Mouse (Mus musculus) frontal cortex, adult 2 months (tissue): ENCODE measurements around the gene Slc45a2. TPM values are rescaled to one million over a fixed set of nuclear protein-coding genes. Genes with fewer than 3 reads are reported as not detected.

Experiments
- DNase-seq, 2 experiments: peaks; one replicate each; pipeline ENCODE4 v3.0.0; 2022; ENCODE audit warnings: low spot score in 1 of 2; ENCODE audit errors: extremely low spot score in 1 of 2
- polyA plus RNA-seq: library from polyadenylated mRNA; depleted of rRNA; stranded (reverse); fragments of >200 nt; gene quantifications from 2 replicates; pipeline ENCODE4 v1.2.3, GENCODE M21; 2012

Gene Slc45a2
- polyA plus RNA-seq, 1 experiment: 0.06 TPM

- no peak for DNase-seq
These were observed 689 bp upstream of the Slc45a2 start for GRCm38 (mm10) chr15:10999832-11000231.

- DNase-seq: no peak
These were observed 3.3 kb downstream of the Slc45a2 start for GRCm38 (mm10) chr15:11003791-11004190.

GRCm38 (mm10) chr15:11004646-11005045 lies 4.1 kb downstream of the Slc45a2 start:
- no peak for DNase-seq

GRCm38 (mm10) chr15:11008756-11009155 lies 8.2 kb downstream of the Slc45a2 start:
- peak in 1 of 2 experiments; percentile 47 for DNase-seq

GRCm38 (mm10) chr15:11010976-11011548 lies 10.5 kb downstream of the Slc45a2 start:
- DNase-seq: no peak

- DNase-seq: no peak
These were observed 14.4 kb downstream of the Slc45a2 start for GRCm38 (mm10) chr15:11014931-11015330.

- no peak for DNase-seq
These were observed 26.5 kb downstream of the Slc45a2 start for GRCm38 (mm10) chr15:11026801-11027561.

- DNase-seq: no peak
These were observed 29.7 kb downstream of the Slc45a2 start for GRCm38 (mm10) chr15:11030188-11030587.

- no peak for DNase-seq
These were observed 35.5 kb downstream of the Slc45a2 start for GRCm38 (mm10) chr15:11035947-11036474.

GRCm38 (mm10) chr15:11036535-11037375 lies 36.2 kb downstream of the Slc45a2 start:
- no peak for DNase-seq

GRCm38 (mm10) chr15:11037376-11037695 lies 36.8 kb downstream of the Slc45a2 start:
- DNase-seq: no peak

GRCm38 (mm10) chr15:11037711-11038110 lies 37.2 kb downstream of the Slc45a2 start, which contains the start of gene Rxfp3:
Rxfp3 (minus strand) TSS chr15:11037991.
- DNase-seq: peak in 1 of 2 experiments; percentile 42

GRCm38 (mm10) chr15:11038476-11038875 lies 38.0 kb downstream of the Slc45a2 start:
- DNase-seq: peak in 1 of 2 experiments; percentile 72

GRCm38 (mm10) chr15:11040067-11040466 lies 39.5 kb downstream of the Slc45a2 start:
- no peak for DNase-seq

GRCm38 (mm10) chr15:11041229-11041628 lies 40.7 kb downstream of the Slc45a2 start:
- no peak for DNase-seq

GRCm38 (mm10) chr15:11042828-11043227 lies 42.3 kb downstream of the Slc45a2 start:
- no peak for DNase-seq

GRCm38 (mm10) chr15:11053678-11054439 lies 53.3 kb downstream of the Slc45a2 start:
- no peak for DNase-seq

GRCm38 (mm10) chr15:11054440-11055080 lies 54.0 kb downstream of the Slc45a2 start:
- DNase-seq: no peak

GRCm38 (mm10) chr15:11062903-11063302 lies 62.4 kb downstream of the Slc45a2 start:
- DNase-seq: no peak

GRCm38 (mm10) chr15:11064160-11064557 lies 63.6 kb downstream of the Slc45a2 start:
- DNase-seq: no peak
